Mouse (Mus musculus) WW6 (cell line): ENCODE results near the gene Zc3h7a.
"Not testable (repeated sequence)": the region's sequence is repeated elsewhere in the genome, so short reads cannot be mapped to it uniquely, and the experiment has no call there.

ENCODE experiments used
- DNase-seq: peaks from one replicate; pipeline ENCODE4 v3.0.0-alpha.2; 2013; ENCODE audit warnings: low read depth, low spot score

Zc3h7a gene

GRCm38 (mm10) chr16:11143706-11144483 lies 32.3 kb downstream of the Zc3h7a start:
- DNase-seq, result not testable (repeated sequence)

DNA sequence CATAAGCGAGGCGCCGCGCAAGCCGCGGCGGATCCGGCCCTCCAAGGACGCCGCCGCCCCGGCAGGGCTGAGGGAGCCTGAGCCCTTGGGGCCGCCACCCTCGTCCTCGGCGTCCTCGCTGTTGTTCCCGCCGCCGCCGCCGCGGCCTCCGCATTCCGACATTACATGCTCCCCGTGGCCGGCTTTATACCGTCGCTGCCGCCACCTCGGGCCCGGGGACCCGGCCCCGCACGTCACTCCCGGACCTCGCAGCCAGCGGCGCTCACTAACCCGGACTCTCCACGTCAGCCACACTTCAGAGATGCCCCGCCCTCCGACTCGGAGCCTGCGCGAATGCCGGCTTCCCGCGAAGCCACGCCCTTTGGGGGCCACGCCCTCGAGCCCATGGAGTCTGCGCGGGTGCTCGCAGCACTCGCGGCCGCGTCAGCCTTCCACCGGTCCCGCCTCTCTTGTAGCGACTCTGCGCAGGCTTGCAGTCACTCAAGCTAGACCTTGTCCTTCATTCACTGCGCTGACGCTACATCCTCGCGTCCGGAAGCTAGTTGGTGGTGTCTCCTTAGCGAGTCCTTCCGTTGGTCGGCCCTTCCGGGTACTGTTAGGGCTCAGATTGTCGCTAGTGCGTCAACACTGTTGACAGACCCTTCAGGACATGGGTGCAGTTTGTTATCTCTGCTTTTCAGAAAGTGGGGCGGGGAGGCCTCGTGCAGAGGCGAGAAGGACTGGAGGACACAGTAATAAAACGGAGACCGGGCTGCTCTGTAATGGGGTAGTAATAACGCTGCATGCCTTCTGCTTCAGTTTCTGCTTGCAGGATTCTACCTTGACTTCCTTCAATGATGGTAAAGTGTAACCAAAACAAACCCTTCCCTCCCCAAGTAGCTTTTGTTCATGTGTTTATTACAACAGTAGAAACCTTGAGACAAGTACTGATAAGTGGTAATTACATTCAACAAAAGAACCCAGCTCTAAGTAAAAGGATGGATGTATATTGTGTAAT lies 41.5 kb downstream of the Zc3h7a start, which contains the start of gene Txndc11:
TSS of gene Txndc11 (minus strand) at position 303 of the 997 bp plus-strand sequence.
- DNase-seq, result peak; percentile 93

DNA sequence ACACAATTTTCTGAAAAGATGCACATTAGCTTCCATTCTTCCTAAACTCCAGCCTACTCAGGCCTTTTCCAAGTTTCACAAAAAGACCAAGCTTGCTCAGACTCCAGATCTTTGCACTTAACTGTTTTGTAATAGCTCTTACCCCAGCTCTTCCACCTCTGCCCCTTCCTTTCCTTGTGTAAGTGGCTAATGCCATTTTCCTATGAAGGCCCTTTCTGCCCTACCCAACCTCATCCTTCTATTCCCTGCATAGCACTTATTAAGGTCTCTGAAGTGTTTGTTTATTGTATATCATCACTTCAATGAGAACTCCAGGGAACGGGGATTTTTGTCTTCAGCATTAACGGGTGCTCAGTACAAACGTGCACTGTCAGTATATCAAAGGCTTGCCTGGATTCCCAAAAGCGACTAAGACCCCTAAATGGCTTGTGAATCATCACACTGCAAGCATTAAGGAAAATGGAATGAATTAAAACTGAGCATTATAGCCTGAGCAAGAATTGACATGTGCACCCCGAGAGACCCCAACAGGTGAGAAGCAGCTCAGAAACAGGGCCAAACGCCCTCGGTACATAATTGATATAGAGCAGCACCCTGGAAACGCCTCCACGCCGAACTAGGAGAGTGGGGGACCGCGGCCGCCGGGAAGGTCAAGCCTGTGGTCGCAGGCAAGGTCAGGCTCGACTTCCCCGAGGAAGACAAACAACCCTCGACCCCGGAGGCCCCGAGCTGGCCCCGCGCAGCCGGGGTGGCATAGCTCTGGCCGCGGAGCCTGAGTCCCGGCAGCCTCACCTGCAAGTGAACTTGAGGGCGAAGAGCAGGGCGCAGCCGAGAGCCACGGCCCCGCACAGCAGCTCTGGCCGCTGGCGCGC lies 42.5 kb downstream of the Zc3h7a start:
- DNase-seq, result peak; percentile 18

DNA sequence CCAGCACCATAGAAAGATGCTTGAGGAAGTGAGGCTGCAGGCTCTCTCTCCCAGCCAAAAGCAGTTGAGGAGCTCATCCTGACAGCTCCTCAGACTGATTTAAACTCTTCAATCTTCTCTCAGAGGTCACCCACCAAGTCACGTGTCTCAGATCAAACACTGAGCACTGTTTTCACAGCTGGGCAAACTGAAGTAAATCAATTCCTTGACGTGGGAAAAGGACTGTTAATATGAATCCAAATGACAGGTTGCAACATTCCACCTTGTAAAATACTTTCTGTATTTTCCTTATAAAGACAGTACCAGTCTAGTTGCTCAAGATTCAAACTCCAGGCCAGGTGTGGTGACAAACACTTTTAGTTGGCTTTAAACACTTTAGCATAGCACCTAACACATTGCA lies 43.4 kb downstream of the Zc3h7a start:
- no peak for DNase-seq

- no peak for DNase-seq
Measured at GRCm38 (mm10) chr16:11128301-11128700, 47.9 kb downstream of the Zc3h7a start.

GRCm38 (mm10) chr16:11125371-11125770 lies 50.8 kb downstream of the Zc3h7a start:
- no peak for DNase-seq

DNA sequence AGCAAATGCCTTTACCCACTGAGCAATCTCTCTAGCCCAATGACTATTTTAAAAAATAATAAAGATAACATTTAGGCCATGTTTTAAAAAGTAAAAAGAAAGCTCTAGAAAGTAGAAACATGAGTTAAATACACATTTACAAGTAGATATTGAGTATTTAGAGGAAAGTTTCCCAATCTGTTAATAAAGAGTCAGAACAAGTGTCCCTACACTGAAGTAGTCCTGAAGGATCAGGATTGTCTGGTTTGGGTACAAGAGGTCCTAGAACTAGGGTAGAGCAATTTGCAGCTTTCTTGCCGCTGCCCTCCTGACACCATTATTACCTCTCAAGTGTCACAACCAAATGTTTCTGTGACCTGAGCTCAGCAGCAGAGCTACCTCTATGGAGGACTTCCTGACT lies 52.1 kb downstream of the Zc3h7a start:
- DNase-seq, result no peak

- DNase-seq, result no peak
Measured at GRCm38 (mm10) chr16:11122625-11123024, 53.6 kb downstream of the Zc3h7a start.

GRCm38 (mm10) chr16:11109198-11109740 lies 66.9 kb downstream of the Zc3h7a start:
- no peak for DNase-seq

- DNase-seq, result no peak
Measured at GRCm38 (mm10) chr16:11104905-11105304, 71.3 kb downstream of the Zc3h7a start.

DNA sequence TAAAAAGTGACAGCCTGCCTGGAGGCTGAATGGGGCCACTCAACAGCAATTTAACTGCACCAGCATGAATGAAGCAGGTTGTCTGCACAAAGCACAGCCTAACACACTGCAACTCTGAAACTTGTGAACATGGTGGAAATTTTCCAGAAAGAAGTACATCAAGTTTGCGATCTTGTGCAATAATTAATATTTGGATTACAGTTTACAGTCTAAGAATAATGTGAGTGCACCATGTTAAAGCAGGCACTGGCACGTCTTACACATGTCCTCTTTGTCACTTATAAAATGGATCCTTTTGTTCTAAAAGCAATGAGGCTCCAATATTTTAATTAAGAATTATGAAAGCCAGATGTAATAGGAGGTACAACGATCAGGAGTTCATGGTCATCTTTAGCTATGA lies 78.9 kb downstream of the Zc3h7a start:
- no peak for DNase-seq

DNA sequence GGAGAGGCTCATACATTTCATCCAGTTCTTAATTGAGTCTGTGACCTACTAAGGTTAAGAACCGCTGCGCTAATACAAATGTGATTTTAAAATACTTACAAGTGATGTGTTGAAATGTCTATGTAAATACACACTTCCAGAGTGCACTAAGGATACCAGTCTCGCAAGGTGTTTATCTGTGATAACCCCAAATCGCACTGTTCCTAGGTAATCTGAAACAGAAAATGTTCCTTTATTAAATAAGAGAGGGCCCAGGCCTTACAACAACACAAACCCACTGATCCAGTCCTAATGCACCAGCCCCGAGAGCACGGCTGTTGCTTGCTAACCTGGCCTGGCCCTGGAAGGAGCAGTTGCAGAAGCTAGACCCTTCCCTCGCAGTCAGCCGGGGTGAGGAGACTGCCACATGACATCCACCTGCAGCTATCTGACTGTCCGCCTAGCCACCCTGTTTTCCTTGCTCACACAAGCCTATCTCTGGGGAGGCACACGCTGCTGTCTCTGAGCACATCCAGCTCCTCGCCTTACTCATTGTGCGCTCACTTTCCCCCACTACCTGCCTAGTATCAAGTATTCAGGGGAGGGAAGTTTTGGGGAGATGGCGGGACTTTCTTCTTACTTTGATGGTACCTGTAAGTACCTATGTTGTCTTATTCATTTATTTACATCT lies 82.3 kb downstream of the Zc3h7a start:
- no peak for DNase-seq

DNA sequence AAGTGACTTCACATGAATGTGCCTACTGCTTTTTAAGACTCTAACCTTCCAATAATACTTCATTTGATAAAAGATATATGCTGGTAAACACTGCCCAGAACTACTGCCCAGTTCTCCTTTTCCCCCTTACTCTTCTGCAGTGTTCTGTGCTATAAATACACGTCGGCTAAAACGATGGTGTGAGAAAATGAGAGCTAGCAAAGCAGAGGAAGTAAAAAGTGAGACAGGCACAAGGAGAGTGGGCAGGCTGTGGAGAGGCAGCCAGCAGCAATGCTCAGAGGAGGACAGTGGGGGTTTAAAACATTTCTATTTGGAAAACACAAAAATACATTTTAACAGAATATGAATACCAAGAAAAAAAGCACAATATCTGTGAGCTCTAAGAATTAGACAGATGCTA lies 83.7 kb downstream of the Zc3h7a start:
- DNase-seq, result no peak

DNA sequence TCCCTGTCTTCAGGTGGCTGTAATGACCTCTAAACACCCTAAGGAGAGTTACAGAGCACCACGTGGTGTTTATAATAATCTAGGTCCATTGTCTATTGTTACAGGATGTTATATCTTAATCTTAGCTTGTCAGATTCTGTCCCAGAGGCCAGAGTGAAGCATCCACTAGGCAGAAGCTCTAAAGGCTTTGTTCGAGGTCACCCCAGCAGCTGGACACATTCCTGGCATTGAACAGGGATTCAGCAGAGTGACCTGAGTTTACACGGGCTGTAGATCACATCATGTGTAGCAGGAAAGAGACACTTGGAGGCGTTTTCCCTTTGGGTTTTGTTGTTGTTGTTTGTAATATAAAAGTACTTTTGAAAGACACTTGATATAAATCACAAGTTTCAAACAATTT lies 84.1 kb downstream of the Zc3h7a start:
- no peak for DNase-seq

- DNase-seq, result no peak
Measured at GRCm38 (mm10) chr16:11090836-11091570, 85.2 kb downstream of the Zc3h7a start.

GRCm38 (mm10) chr16:11086856-11087588 lies 89.2 kb downstream of the Zc3h7a start:
- no peak for DNase-seq
